Mouse (Mus musculus): ENCODE data around the gene Itpkc. TPM values are rescaled to one million over a fixed set of nuclear protein-coding genes. Genes with fewer than 3 reads are reported as not detected.

Gene Itpkc
- polyA plus RNA-seq, 1 experiment from 2014 or later = 6.0 TPM

DNA sequence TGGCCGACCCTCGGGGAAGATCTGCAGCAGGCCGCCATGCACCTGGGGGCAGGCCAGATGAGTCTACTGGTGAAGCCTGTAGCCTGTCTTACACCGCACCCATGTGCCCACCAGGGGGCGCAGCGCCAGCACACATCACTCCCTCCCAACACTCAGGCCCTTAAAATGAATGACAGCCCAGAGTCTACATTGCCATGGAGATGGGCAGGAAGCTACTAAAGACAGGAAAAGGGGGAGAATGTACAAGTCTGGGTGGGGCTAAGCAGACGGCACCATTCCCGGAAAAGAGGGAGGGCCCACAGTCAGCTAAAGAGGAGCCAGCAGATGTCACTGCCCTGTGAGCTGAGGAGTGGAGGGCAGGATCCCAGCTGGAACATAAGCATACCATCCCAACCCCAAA lies 68.6 kb downstream of the Itpkc start:
- peak; percentile 85 for ATAC-seq
- H3K4me3 ChIP-seq (ENCODE audit: low read depth, low read length) = no peak overlapping the region
- H3K27me3 ChIP-seq (ENCODE audit: control insufficient read depth, insufficient read depth, low read depth, low read length) = no peaks in the 10 kb centered on the region
- H3K4me2 ChIP-seq (ENCODE audit: low read length) = 0 out of 2 replicates have a peak overlapping the region, but pooled peaks have one; percentile 1
- no peaks in the 10 kb centered on the region for H3K9me3 ChIP-seq (replicated peaks; ENCODE audit: control insufficient read depth, low read length, poor library complexity, severe bottlenecking)
- WGBS = 20% methylated on average over 8 of the region's 8 CpGs
- peak overlapping the region; percentile 54 for H3K27ac ChIP-seq (ENCODE audit: low read length)
- H3K36me3 ChIP-seq (ENCODE audit: control insufficient read depth, insufficient read depth, low read length) = peaks cover 23% of the 10 kb centered on the region
- H3K9ac ChIP-seq (ENCODE audit: low read depth, low read length) = no peak overlapping the region
- H3K4me1 ChIP-seq (ENCODE audit: control insufficient read depth, insufficient read depth, low read length) = peaks cover 51% of the 10 kb centered on the region

DNA sequence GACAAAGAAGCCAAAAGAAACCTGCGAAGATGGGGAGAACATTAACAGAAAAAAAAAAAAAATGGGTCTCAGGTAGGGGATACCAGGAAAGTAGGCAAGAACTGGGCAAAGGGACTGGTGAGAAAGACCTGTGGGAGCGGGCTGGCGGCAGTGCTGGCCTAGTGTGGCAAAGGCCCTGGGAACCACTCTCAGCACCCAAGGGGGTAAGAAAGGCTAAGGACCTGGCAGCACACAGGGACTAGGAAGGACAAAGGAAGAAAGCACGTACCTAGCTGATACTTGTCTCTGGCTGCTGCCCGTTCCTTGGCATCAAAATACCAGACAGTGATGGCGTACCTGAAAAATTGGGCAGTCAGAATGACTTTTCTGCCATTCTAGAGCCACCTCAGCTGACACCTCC lies 69.2 kb downstream of the Itpkc start:
- Histone ChIP-seq H3K9me3 (replicated peaks; ENCODE audit: control insufficient read depth, low read length, poor library complexity, severe bottlenecking) (no peaks in the 10 kb centered on the region), H3K27ac (ENCODE audit: low read length) (no peak overlapping the region), H3K4me3 (ENCODE audit: low read depth, low read length) (no peak overlapping the region), H3K4me2 (ENCODE audit: low read length) (no peak overlapping the region), H3K27me3 (ENCODE audit: control insufficient read depth, insufficient read depth, low read depth, low read length) (no peaks in the 10 kb centered on the region), H3K4me1 (ENCODE audit: control insufficient read depth, insufficient read depth, low read length) (peaks cover 44% of the 10 kb centered on the region), H3K9ac (ENCODE audit: low read depth, low read length) (no peak overlapping the region), H3K36me3 (ENCODE audit: control insufficient read depth, insufficient read depth, low read length) (peaks cover 17% of the 10 kb centered on the region)
- ATAC-seq = no peak
- 89% methylated on average over 6 of the region's 6 CpGs for WGBS

DNA sequence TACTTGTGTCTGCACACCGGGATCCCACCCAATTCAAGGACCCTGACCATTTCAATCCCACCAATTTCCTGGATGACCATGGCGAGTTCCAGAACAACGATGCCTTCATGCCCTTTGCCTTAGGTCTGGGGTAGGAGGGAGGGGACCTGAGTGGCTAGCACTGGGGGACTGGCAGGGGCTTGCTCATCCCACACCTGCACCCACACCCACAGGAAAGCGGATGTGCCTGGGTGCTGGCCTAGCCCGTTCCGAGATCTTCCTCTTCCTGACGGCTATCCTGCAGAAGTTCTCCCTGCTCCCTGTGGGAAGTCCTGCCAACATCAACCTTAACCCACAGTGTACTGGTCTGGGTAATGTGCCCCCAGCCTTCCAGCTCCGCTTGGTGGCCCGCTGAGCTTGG lies 70.3 kb downstream of the Itpkc start:
- H3K27me3 ChIP-seq (ENCODE audit: control insufficient read depth, insufficient read depth, low read depth, low read length) = no peaks in the 10 kb centered on the region
- no peak overlapping the region for H3K4me3 ChIP-seq (ENCODE audit: low read depth, low read length)
- H3K36me3 ChIP-seq (ENCODE audit: control insufficient read depth, insufficient read depth, low read length) = peaks cover 17% of the 10 kb centered on the region
- 97% methylated on average over 9 of the region's 9 CpGs for WGBS
- H3K4me1 ChIP-seq (ENCODE audit: control insufficient read depth, insufficient read depth, low read length) = peaks cover 34% of the 10 kb centered on the region
- no peak overlapping the region for H3K9ac ChIP-seq (ENCODE audit: low read depth, low read length)
- ATAC-seq = no peak
- H3K27ac ChIP-seq (ENCODE audit: low read length) = no peak overlapping the region
- H3K4me2 ChIP-seq (ENCODE audit: low read length) = no peak overlapping the region
- no peaks in the 10 kb centered on the region for H3K9me3 ChIP-seq (replicated peaks; ENCODE audit: control insufficient read depth, low read length, poor library complexity, severe bottlenecking)

MicroRNAs within 50 kb of the gene (microRNA counts, 519-probe panel; counts per million panel counts)
- microRNA mmu-miR-1191 = 1,299 counts per million, percentile 25 among the panel's probes with 10 or more counts

Small RNA genes lying within 50 kb of the gene (microRNA-seq; reads per million reads assigned to microRNA genes)
- gene Mir1191 (2.6 reads per million, percentile 12 among the genes with 10 or more reads in this experiment), gene Mir3101 (1.2 reads per million)

Other genes starting within 250 kb of the Itpkc start
- gene Cyp2a12, start 199.6 kb downstream of the Itpkc start, polyA plus RNA-seq (2015; fragmentation: Nextera tagmentation; extraction: Ambion mirVana) = not detected in 2 replicates
- gene Cyp2f2, start 108.8 kb downstream of the Itpkc start, polyA plus RNA-seq (2015; fragmentation: Nextera tagmentation; extraction: Ambion mirVana) = 0.15 TPM in 1 of 2 replicates, not detected in the other
- 0.21 and 0.25 TPM in 2 replicates for gene Cyp2t4, start 74.9 kb downstream of the Itpkc start, polyA plus RNA-seq (2015; fragmentation: Nextera tagmentation; extraction: Ambion mirVana)
- 91.5 and 95.7 TPM in 2 replicates for gene Egln2, start 61.9 kb downstream of the Itpkc start, polyA plus RNA-seq (2015; fragmentation: Nextera tagmentation; extraction: Ambion mirVana)
- 104 and 106 TPM in 2 replicates for gene Rab4b, start 49.8 kb downstream of the Itpkc start, polyA plus RNA-seq (2015; fragmentation: Nextera tagmentation; extraction: Ambion mirVana)
- 0.54 and 0.72 TPM in 2 replicates for gene Gm21983, start 47.6 kb downstream of the Itpkc start, polyA plus RNA-seq (2015; fragmentation: Nextera tagmentation; extraction: Ambion mirVana)
- gene Mia, start 47.5 kb downstream of the Itpkc start, polyA plus RNA-seq (2015; fragmentation: Nextera tagmentation; extraction: Ambion mirVana) = 18.2 and 18.8 TPM in 2 replicates
- gene BC024978, start 32.9 kb downstream of the Itpkc start, polyA plus RNA-seq (2015; fragmentation: Nextera tagmentation; extraction: Ambion mirVana) = 3.1 and 4.1 TPM in 2 replicates
- gene Snrpa, start 32.4 kb downstream of the Itpkc start, polyA plus RNA-seq (2015; fragmentation: Nextera tagmentation; extraction: Ambion mirVana) = 192 and 197 TPM in 2 replicates
- 21.1 and 23.7 TPM in 2 replicates for gene Coq8b, start 4.4 kb upstream of the Itpkc start, polyA plus RNA-seq (2015; fragmentation: Nextera tagmentation; extraction: Ambion mirVana)
- gene Numbl, start 29.8 kb upstream of the Itpkc start, polyA plus RNA-seq (2015; fragmentation: Nextera tagmentation; extraction: Ambion mirVana) = 51.2 and 53.6 TPM in 2 replicates
- 14.1 and 14.3 TPM in 2 replicates for gene Ltbp4, start 109.0 kb upstream of the Itpkc start, polyA plus RNA-seq (2015; fragmentation: Nextera tagmentation; extraction: Ambion mirVana)
- gene Shkbp1, start 127.4 kb upstream of the Itpkc start, polyA plus RNA-seq (2015; fragmentation: Nextera tagmentation; extraction: Ambion mirVana) = 47.4 and 55.1 TPM in 2 replicates
- not detected in 2 replicates for gene Gm20479, start 128.8 kb upstream of the Itpkc start, polyA plus RNA-seq (2015; fragmentation: Nextera tagmentation; extraction: Ambion mirVana)
- gene Sptbn4, start 219.0 kb upstream of the Itpkc start, polyA plus RNA-seq (2015; fragmentation: Nextera tagmentation; extraction: Ambion mirVana) = 3.1 and 4.4 TPM in 2 replicates
- gene Blvrb, start 219.3 kb upstream of the Itpkc start, polyA plus RNA-seq (2015; fragmentation: Nextera tagmentation; extraction: Ambion mirVana) = 13.2 and 15.1 TPM in 2 replicates
- gene Sertad3, start 245.1 kb upstream of the Itpkc start, polyA plus RNA-seq (2015; fragmentation: Nextera tagmentation; extraction: Ambion mirVana) = 7.1 and 8.4 TPM in 2 replicates

Data from midbrain, embryonic 16.5 days (tissue).